Mouse (Mus musculus): ENCODE data around the gene Dpp4. TPM values are rescaled to one million over a fixed set of nuclear protein-coding genes. Genes with fewer than 3 reads are reported as not detected.
A peak's percentile ranks its signal among the peaks of the same experiment; 100 is the strongest.

Gene Dpp4
- polyA plus RNA-seq, 1 experiment: 10.1 TPM

DNA sequence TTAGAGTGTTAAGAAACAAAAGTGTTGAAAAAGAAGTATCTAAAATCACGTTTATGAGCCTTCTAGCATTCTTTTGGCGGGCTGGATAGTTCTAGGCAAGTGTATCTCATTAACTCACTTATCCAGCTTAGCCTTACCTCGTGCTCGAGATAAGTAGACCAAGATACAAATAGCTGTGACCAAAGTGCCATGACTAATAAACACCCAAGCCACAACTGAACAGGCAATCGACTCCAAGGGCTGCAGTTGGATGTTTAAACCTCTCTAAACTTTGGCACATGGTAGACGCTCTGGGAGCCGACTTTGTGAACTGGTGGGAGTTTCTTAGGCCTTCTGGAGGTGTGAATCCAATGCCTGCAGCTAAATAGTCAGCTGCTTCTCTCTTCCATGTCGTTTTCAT is 12.7 kb downstream of the Dpp4 start:
- WGBS: 73% methylated on average over 8 of the region's 8 CpGs

DNA sequence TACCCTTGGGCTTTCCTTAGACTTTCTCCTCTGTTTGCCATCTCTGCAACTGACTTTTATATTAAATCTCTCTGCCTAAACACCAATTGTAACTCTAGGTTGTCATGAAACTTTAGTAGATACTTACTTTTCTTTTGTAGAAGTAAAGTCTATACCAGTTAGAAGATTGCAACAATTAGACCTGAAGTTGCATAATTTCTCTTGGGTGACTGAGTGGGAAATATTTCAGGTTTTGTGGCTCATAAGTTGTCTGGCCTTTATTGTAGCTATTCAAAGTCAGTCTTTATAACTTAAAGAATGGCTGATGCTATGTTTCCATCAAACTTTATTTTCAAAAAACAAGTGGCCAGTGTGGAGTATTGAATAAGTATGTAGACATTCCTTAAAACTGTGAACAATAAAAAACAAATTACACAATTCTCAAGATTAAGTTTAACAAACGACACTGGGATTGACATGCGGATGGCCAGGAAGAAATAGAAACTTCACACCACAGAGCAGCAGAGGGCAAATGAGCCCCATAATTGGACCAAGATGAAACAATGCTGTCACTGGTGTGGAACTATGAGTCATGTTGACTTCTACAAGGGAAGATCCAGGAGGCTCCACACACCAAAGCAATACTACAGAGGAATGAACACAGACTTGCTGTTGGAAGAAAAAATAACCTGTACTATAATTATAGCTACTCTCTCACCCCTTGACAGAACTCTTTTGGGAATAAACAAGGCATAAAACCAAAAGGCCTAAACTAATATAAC is 13.7 kb downstream of the Dpp4 start:
- Histone ChIP-seq H3K4me1 (ENCODE audit: control insufficient read depth, insufficient read depth, insufficient read length) (peaks cover 19% of the 10 kb centered on the region; the same call in 1 of the 2 replicates), H3K4me3 (ENCODE audit: extremely low read depth, insufficient read depth, insufficient read length) (no peak overlapping the region), H3K36me3 (ENCODE audit: control insufficient read depth, insufficient read depth, low read length) (no peaks in the 10 kb centered on the region), H3K27ac (ENCODE audit: insufficient read depth, low read length) (no peak overlapping the region), H3K27me3 (ENCODE audit: control insufficient read depth, insufficient read depth, low read length) (no peaks in the 10 kb centered on the region)
- TF ChIP-seq POLR2A (IDR thresholded peaks at IDR 0.05; ENCODE audit: low read depth, low read length): no peak
- TF ChIP-seq CTCF (IDR thresholded peaks at IDR 0.05; ENCODE audit: extremely low read depth, insufficient read depth, insufficient read length, insufficient replicate concordance): no peak
- DNase-seq (ENCODE audit: low read depth in 1 of 2, low spot score in 2 of 2): no peak
- 88% methylated on average over 2 of the region's 2 CpGs for WGBS

More for the DNA sequence above, 12.7 kb downstream of the Dpp4 start:
- Histone ChIP-seq H3K36me3 (ENCODE audit: control insufficient read depth, insufficient read depth, low read length) (no peaks in the 10 kb centered on the region), H3K27me3 (ENCODE audit: control insufficient read depth, insufficient read depth, low read length) (no peaks in the 10 kb centered on the region), H3K4me3 (ENCODE audit: extremely low read depth, insufficient read depth, insufficient read length) (no peak overlapping the region), H3K27ac (ENCODE audit: insufficient read depth, low read length) (no peak overlapping the region), H3K4me1 (ENCODE audit: control insufficient read depth, insufficient read depth, insufficient read length) (peaks cover 9% of the 10 kb centered on the region; the same call in 1 of the 2 replicates)
- TF ChIP-seq CTCF (IDR thresholded peaks at IDR 0.05; ENCODE audit: extremely low read depth, insufficient read depth, insufficient read length, insufficient replicate concordance) (no peak), POLR2A (IDR thresholded peaks at IDR 0.05; ENCODE audit: low read depth, low read length) (no peak)
- DNase-seq (ENCODE audit: low read depth in 1 of 2, low spot score in 2 of 2): no peak

DNA sequence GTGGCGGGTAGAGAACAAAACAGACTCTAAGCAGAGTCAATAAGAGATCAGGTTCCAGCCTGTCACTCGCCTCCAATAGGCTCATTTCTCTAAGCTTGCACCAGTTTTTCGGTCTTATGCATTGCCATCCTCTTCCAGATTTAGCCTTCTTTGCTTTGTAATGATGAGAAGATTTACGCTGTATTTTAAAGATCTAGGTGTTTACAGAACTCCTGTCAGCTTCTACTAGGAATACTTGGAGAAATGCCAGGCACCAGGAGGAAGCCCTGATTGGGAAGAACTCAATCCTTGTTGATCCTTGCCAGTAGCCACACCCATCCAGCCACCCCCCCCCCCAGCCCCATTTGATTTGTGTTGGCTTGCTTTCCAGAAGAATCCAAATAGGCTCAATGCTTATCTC is 14.4 kb downstream of the Dpp4 start:
- TF ChIP-seq POLR2A (IDR thresholded peaks at IDR 0.05; ENCODE audit: low read depth, low read length): no peak
- TF ChIP-seq CTCF (IDR thresholded peaks at IDR 0.05; ENCODE audit: extremely low read depth, insufficient read depth, insufficient read length, insufficient replicate concordance): no peak
- Histone ChIP-seq H3K4me3 (ENCODE audit: extremely low read depth, insufficient read depth, insufficient read length) (no peak overlapping the region), H3K36me3 (ENCODE audit: control insufficient read depth, insufficient read depth, low read length) (no peaks in the 10 kb centered on the region), H3K27ac (ENCODE audit: insufficient read depth, low read length) (no peak overlapping the region), H3K4me1 (ENCODE audit: control insufficient read depth, insufficient read depth, insufficient read length) (peaks cover 19% of the 10 kb centered on the region; the same call in 1 of the 2 replicates), H3K27me3 (ENCODE audit: control insufficient read depth, insufficient read depth, low read length) (no peaks in the 10 kb centered on the region)
- DNase-seq (ENCODE audit: low read depth in 1 of 2, low spot score in 2 of 2): no peak
- WGBS: 89% methylated on average over 4 of the region's 4 CpGs

DNA sequence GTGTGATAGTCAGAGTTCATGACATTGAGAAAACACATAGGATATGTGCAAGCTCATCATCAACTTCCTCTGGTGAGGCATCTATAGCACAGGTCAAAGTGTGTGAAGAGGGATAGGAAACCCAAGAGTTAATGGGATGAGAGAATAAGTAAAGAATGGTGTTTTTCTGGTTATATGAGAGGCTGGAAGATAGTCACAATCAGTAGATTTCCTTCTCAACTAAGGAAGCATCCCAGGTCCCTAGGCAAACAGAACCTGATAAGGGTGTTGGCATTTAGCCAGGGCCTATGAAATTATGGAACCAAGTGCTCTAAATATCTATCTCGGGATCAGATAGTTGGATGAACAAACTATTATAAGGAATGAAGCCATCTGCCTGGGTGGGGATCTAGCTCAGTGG is 15.2 kb downstream of the Dpp4 start:
- WGBS: 79% methylated on average over 1 of the region's 1 CpGs
- no peak for DNase-seq (ENCODE audit: low read depth in 1 of 2, low spot score in 2 of 2)
- TF ChIP-seq POLR2A (IDR thresholded peaks at IDR 0.05; ENCODE audit: low read depth, low read length): no peak
- no peak for TF ChIP-seq CTCF (IDR thresholded peaks at IDR 0.05; ENCODE audit: extremely low read depth, insufficient read depth, insufficient read length, insufficient replicate concordance)

DNA sequence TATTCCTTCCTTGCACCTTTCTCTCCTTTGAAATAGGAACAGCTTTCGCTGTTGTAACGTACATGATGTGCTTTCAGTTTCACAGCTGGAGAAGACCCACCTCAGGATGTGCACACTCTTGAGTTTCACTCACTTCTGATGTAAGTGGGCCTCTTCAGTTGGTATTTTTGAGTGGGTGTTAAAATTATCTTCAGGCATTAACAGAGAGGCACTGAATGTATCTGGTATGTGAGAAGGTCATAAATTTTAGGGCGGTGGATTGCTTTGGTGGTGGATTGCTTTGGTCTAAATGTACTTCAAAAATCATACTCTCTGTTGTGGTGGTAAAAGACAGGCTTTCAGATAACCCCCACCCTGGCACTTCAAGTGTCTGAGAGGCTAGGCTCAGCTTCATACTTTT is 17.2 kb downstream of the Dpp4 start:
- H3K27me3 ChIP-seq (ENCODE audit: control insufficient read depth, insufficient read depth, low read length): no peaks in the 10 kb centered on the region
- 0 out of 2 replicates have a peak overlapping the region, but pooled peaks have one; percentile 11 for H3K4me3 ChIP-seq (ENCODE audit: extremely low read depth, insufficient read depth, insufficient read length)
- WGBS: 37% methylated on average over 3 of the region's 3 CpGs
- H3K4me1 ChIP-seq (ENCODE audit: control insufficient read depth, insufficient read depth, insufficient read length): peaks cover 29% of the 10 kb centered on the region
- peak overlapping the region; percentile 76; the same call in 1 of the 2 replicates for H3K27ac ChIP-seq (ENCODE audit: insufficient read depth, low read length)
- H3K36me3 ChIP-seq (ENCODE audit: control insufficient read depth, insufficient read depth, low read length): no peaks in the 10 kb centered on the region
- no peak for DNase-seq (ENCODE audit: low read depth in 1 of 2, low spot score in 2 of 2)
- TF ChIP-seq CTCF (IDR thresholded peaks at IDR 0.05; ENCODE audit: extremely low read depth, insufficient read depth, insufficient read length, insufficient replicate concordance) (no peak), POLR2A (IDR thresholded peaks at IDR 0.05; ENCODE audit: low read depth, low read length) (no peak)

More for the DNA sequence above, 15.2 kb downstream of the Dpp4 start:
- H3K27ac ChIP-seq (ENCODE audit: insufficient read depth, low read length): no peak overlapping the region
- peaks cover 23% of the 10 kb centered on the region; the same call in 1 of the 2 replicates for H3K4me1 ChIP-seq (ENCODE audit: control insufficient read depth, insufficient read depth, insufficient read length)
- no peak overlapping the region for H3K4me3 ChIP-seq (ENCODE audit: extremely low read depth, insufficient read depth, insufficient read length)
- no peaks in the 10 kb centered on the region for H3K36me3 ChIP-seq (ENCODE audit: control insufficient read depth, insufficient read depth, low read length)
- H3K27me3 ChIP-seq (ENCODE audit: control insufficient read depth, insufficient read depth, low read length): no peaks in the 10 kb centered on the region

DNA sequence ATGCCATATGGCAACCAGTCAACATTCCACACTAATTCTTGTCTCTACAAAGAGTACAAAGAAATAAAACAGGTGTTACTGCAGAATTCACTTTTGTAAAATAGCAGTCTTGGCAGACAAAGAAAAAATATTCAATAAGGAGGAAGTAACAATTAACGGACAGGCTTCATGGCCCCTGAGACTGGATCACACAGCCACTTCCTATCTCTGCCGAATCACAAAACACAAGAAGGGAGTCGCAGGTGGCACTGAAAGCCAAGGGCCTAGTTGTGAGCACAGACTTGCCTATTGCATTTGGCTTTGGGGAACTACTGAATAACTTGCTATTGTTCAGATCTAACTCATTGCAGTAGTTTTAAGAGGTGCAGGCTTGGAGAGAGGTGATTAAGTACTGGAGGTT is 19.9 kb downstream of the Dpp4 start:
- Histone ChIP-seq H3K27ac (ENCODE audit: insufficient read depth, low read length) (peak overlapping the region; percentile 58), H3K4me1 (ENCODE audit: control insufficient read depth, insufficient read depth, insufficient read length) (peaks cover 24% of the 10 kb centered on the region), H3K27me3 (ENCODE audit: control insufficient read depth, insufficient read depth, low read length) (no peaks in the 10 kb centered on the region), H3K4me3 (ENCODE audit: extremely low read depth, insufficient read depth, insufficient read length) (no peak overlapping the region), H3K36me3 (ENCODE audit: control insufficient read depth, insufficient read depth, low read length) (no peaks in the 10 kb centered on the region)
- 6% methylated on average over 3 of the region's 3 CpGs for WGBS
- peak in 1 of 2 experiments; percentile 41 for DNase-seq (ENCODE audit: low read depth in 1 of 2, low spot score in 2 of 2)
- TF ChIP-seq CTCF (IDR thresholded peaks at IDR 0.05; ENCODE audit: extremely low read depth, insufficient read depth, insufficient read length, insufficient replicate concordance): no peak
- no peak for TF ChIP-seq POLR2A (IDR thresholded peaks at IDR 0.05; ENCODE audit: low read depth, low read length)

DNA sequence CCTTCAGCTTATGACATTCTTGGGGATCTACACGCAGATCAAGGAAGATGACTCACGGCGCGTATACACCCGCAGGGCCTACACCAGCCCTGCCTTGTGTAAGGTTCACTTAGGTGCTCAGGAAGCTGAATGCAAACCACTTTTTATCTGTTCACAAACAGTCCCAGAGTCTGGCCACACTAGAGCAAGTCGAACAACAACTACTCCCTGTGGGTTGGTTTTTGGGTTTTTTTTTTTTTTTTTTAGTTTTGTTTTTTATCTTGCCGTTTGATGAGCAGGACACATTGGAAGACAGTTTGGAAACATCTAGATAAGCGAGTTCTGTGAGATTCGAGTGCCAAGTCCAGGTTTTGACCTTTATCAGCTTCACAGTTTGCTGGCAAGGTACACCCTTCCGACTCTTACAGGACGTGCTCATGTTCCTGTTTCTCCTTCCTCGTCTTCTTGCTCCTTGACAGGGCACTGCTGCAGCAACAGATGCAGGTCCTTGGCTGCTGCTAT is 21.0 kb downstream of the Dpp4 start:
- 9% methylated on average over 12 of the region's 12 CpGs for WGBS
- DNase-seq (ENCODE audit: low read depth in 1 of 2, low spot score in 2 of 2): peak; percentile 28 to 42
- peak overlapping the region; percentile 73 for H3K27ac ChIP-seq (ENCODE audit: insufficient read depth, low read length)
- no peaks in the 10 kb centered on the region for H3K27me3 ChIP-seq (ENCODE audit: control insufficient read depth, insufficient read depth, low read length)
- peaks cover 24% of the 10 kb centered on the region for H3K4me1 ChIP-seq (ENCODE audit: control insufficient read depth, insufficient read depth, insufficient read length)
- peaks cover 6% of the 10 kb centered on the region for H3K36me3 ChIP-seq (ENCODE audit: control insufficient read depth, insufficient read depth, low read length)
- no peak for TF ChIP-seq POLR2A (IDR thresholded peaks at IDR 0.05; ENCODE audit: low read depth, low read length)
- TF ChIP-seq CTCF (IDR thresholded peaks at IDR 0.05; ENCODE audit: extremely low read depth, insufficient read depth, insufficient read length, insufficient replicate concordance): no peak
- no peak overlapping the region; the same call in 1 of the 2 replicates for H3K4me3 ChIP-seq (ENCODE audit: extremely low read depth, insufficient read depth, insufficient read length)
